Mouse (Mus musculus): ENCODE results near the gene Zfp93. TPM values are rescaled to one million over a fixed set of nuclear protein-coding genes. Genes with fewer than 3 reads are reported as not detected.
"Not testable (repeated sequence)": the region's sequence is repeated elsewhere in the genome, so short reads cannot be mapped to it uniquely, and the experiment has no call there.

Zfp93 gene
- total RNA-seq (2017): 0.37 and 0.47 TPM in 2 replicates

DNA sequence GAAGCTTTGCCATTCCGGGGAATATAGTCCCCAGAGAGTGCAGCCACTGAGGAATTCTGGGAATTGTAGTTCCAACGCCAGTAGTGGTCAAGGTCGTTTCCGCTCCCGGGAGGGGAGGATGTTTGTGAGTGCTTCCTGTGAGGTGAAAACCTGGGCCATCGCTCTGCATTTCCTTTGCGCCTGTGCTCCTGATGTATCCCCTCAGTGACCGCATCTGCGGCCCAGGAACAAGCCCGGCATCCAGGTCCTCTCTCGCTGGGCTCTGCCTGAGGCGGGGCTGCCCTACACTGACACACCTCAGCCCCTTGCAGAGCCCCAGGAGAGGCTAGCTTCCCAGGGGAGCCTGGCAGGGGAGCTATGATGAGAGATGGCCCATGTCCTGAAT, at the start of gene Zfp93:
TSS of gene Zfp93 (plus strand) at position 133 of the 385 bp plus-strand sequence.
- 0 out of 2 replicates have a peak, but pooled peaks have one; percentile 23 for ATAC-seq (ENCODE audit: extremely low read depth, insufficient number of reproducible peaks, low FRiP score, poor library complexity, severe bottlenecking)

DNA sequence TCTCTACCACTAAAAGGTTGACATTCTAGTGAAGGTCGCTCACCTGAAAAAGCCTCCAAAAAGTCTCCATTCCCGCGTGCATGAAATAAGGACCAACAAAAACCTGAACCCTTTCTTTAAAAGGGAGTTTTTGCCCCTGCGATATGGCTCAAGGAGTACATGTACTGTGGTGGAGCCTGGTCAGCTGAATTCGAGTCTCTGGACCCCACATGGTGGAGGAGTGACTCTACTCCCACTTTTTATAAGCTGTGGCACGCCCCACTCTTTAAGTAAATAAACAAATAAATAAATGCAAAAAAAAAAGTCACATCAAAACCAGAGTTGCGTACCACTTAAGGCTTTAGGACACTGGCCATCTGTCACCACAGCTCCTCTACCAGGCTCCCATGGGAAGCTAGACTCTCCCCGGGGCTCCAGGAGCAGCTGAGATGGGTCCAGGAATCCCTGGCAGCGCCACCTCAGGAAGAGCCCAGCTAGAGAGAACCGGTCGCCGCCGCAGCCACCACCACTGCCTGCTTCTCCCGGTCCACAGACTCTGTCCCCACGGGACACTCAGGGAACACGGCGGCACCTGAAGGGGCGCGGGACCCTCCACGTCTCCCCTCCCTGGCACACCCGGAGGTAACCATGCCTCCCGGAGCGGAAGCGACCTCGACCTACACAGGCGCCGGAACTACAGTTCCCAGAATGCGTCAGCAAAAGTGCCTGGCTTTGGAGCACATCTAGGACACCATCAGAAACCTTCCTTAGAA, 33.0 kb upstream of the Zfp93 start, which contains the start of gene Zfp109:
TSS of gene Zfp109 (minus strand) at position 521 of the 752 bp plus-strand sequence.
- no peak for ATAC-seq (ENCODE audit: extremely low read depth, insufficient number of reproducible peaks, low FRiP score, poor library complexity, severe bottlenecking)

DNA sequence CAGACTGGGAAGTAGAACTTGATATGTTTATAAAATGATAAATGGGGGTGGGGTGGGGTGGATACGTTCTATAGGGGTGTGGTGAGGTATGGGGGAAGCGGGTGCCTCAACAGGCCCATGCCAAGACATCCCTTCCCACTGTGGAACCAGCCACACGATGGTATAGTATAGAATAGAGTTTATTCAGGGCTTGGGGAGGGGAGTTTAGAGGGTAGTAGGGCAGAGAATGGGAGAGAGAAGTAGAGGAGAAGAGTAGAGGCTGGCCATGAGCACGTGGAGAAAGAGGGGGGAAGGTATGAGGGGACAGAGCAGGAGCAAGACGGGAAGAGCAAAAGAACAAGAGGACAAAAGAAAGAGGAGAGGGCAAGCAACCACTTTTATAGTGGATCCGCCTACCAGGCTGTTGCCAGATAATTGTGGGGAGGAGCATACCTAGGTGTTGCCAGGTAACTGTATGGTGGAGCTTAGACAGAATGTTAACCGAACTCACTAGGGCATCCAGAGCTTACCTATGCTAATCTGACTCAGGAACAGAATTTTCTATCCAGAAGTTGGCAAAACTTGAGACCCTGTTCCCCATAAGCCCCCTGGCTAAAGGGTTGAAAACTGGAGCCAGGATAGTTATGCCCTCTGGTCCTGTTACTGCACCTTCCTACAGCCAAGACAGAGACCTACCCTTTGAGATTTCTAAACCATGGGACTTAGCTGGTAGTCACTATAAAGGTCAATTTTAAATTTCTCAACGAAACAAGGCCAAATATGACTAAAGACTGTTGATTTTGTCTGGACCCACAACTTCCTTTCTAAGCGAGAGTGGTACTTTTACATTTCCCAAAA, 16.2 kb upstream of the Zfp93 start:
- ATAC-seq (ENCODE audit: extremely low read depth, insufficient number of reproducible peaks, low FRiP score, poor library complexity, severe bottlenecking): no peak

DNA sequence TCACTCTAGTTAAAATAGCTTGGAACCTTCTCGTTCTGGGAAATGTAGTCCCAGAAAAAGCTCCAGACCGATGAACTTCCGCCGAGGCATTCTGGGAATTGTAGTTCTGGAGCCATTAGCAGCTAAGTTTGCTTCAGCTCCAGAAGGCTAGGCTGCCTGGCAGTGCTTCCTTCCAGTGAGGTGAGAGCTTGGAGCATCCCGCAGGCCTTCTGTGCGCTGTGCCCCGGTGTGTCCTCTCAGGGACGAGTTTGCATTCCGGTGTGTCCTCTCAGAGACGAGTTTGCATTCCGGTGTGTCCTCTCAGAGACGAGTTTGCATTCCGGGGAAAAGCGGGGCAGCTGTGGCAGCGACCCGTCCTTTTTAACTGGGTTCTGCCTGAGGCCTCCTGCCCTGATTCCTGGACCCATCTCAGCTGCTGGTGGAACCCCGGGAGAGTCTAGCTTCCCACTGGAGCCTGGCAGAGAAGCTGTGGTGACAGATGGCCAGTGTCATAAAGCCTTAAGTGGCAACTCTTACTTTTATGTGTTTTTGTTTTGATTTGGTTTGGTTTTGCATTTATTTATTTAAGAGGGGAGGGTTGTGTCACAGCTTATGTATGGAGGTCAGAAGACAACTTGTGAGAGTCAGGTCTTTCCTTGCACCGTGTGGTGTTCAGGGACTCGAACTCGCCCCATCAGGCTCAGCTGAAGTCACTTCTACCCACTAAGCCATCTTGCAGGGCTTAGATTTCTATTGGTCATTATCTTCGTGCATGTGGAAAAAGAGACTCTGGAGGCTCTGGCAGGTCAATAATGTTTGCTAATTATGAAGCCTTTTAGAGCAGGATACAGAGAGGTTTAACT, 15.4 kb upstream of the Zfp93 start, which contains the start of gene Zfp108:
TSS of gene Zfp108 (plus strand) at position 162 of the 842 bp plus-strand sequence.
- ATAC-seq (ENCODE audit: extremely low read depth, insufficient number of reproducible peaks, low FRiP score, poor library complexity, severe bottlenecking): no peak

- no peak for ATAC-seq (ENCODE audit: extremely low read depth, insufficient number of reproducible peaks, low FRiP score, poor library complexity, severe bottlenecking)
These were observed 10.8 kb upstream of the Zfp93 start for GRCm38 (mm10) chr7:24259306-24259999.

DNA sequence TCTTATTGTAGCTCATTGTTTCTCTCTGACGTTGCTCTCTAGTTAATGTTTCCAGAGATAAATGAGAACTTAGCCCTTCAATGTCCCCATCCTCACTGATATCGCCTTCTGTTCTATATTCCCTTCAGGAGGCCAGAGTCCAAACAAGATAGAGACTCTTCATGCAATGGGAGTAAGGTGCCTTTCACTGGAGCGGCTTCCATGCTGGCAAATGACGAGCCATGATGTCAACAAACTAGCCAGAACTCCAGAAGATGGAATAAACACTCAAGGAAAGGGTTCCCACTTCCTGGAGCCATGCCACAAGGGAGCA, 10.3 kb upstream of the Zfp93 start:
- no peak for ATAC-seq (ENCODE audit: extremely low read depth, insufficient number of reproducible peaks, low FRiP score, poor library complexity, severe bottlenecking)

DNA sequence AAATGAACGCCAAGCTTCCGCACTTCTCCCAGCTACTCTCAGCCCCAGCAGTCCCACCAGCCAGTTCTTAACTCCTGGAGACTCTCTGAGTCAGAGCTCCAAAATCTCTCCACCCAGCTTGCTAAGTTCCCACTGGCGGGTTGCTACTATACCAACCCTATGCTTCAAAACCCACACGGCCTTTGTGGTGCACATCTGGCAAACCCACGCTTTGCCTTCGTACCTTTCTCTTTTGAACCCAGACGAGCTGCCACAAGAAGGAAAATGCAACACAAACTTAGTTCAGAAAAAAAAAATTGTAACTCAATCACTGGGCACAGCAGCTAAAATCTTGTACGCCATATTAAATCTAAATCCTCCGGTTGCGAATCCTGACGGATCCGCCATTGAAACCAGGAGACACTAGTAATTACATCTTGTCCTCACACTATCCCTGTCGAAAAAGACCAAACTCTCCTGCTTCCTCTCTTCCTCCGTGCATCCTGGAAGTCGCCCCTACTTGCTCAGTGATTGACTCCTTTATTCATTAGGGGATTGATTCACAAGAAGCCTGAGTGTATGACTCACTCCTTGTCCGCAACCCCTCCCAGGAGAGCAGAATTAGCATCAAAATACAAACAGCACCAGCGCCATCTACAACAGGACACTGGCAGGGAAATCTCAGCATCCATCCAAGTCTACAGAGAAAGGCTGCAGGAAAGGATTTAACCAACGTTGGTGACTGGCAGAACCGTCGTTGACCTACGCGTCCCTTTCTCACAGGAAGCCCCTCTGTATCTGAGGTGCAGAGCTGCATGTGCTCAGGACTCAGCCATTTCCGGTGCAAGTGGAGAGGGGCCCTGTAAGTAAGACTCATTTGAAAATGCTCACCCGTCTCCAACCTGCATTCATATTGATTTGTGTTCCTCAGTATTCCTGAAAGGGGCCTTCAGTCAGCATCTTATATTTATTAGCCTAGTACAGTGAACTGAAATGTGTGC, 1.8 kb upstream of the Zfp93 start:
- no peak for ATAC-seq (ENCODE audit: extremely low read depth, insufficient number of reproducible peaks, low FRiP score, poor library complexity, severe bottlenecking)

DNA sequence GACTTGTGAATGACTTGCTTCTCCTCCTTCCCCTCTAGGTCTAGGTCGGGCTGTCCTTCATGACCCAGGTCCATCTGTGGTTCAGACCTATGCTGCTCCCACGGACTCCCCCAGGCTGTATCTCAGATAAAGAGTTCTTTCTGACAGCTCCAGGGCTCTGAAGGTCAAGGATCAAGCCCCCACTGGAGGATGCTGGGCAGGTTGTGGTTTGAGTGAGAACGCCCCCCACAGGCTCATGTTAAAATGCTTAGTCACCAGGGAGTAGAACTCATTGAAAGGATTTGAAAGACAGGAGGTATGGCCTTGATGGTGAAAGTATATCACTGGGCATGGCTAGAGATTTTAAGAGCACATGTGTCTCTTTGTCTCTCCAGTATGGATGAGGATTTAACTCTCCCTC, 964 bp upstream of the Zfp93 start:
- ATAC-seq (ENCODE audit: extremely low read depth, insufficient number of reproducible peaks, low FRiP score, poor library complexity, severe bottlenecking): no peak

DNA sequence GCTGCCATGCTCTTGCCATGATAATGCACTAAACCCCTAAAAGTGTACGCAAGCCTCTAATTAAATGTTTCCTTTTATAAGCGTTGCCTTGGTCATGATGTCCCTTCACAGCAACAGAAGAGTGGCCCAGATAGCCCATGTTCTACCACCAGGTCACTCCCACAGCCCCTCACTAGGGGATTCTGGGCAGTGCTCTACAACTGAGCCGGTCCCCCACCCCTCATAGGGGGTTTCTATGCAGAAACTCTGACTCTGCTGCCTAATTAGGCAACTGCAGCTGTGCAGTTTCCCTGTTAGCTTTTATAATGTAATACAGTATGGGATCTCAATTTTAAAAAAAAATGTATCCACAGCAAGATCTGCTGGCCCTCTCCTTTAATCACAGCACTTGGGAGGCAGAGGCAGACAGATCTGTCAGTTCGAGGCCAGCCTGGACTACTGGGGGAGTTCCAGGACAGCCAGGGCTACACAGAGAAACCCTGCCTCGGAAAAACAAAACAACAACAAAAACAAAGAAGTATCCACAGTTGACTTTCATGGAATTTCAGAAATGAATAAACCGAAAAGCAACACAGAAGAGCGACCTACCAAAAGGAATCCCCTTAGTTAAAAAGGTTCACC, 443 bp upstream of the Zfp93 start:
- no peak for ATAC-seq (ENCODE audit: extremely low read depth, insufficient number of reproducible peaks, low FRiP score, poor library complexity, severe bottlenecking)

- ATAC-seq (ENCODE audit: extremely low read depth, insufficient number of reproducible peaks, low FRiP score, poor library complexity, severe bottlenecking): no peak
These were observed 971 bp downstream of the Zfp93 start for GRCm38 (mm10) chr7:24271191-24271590.

- no peak for ATAC-seq (ENCODE audit: extremely low read depth, insufficient number of reproducible peaks, low FRiP score, poor library complexity, severe bottlenecking)
These were observed 4.2 kb downstream of the Zfp93 start for GRCm38 (mm10) chr7:24274456-24274855.

DNA sequence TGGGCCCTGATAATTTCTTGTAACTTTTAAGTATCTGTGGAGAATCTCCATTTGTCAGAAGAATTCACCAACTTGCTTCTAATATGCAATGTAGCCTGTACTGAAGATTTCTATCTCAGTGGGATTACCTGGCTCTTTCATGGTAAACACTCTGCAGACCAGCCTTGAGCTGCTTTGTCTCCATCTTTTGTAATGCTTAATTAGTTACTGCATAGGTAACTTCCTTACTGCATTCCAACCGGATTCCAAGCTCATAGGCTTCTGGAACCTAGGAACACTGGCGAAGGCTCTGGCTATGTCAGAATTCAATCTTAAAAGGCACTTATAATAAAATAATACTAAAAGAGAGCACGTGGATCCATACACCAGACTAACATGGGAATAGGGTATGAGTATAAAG, 8.6 kb downstream of the Zfp93 start:
- ATAC-seq (ENCODE audit: extremely low read depth, insufficient number of reproducible peaks, low FRiP score, poor library complexity, severe bottlenecking): not testable (repeated sequence)

GRCm38 (mm10) chr7:24280031-24280857, 10.0 kb downstream of the Zfp93 start:
- ATAC-seq (ENCODE audit: extremely low read depth, insufficient number of reproducible peaks, low FRiP score, poor library complexity, severe bottlenecking): no peak

- ATAC-seq (ENCODE audit: extremely low read depth, insufficient number of reproducible peaks, low FRiP score, poor library complexity, severe bottlenecking): no peak
These were observed 10.6 kb downstream of the Zfp93 start for GRCm38 (mm10) chr7:24280858-24281145.

GRCm38 (mm10) chr7:24286090-24286489, 15.9 kb downstream of the Zfp93 start:
- no peak for ATAC-seq (ENCODE audit: extremely low read depth, insufficient number of reproducible peaks, low FRiP score, poor library complexity, severe bottlenecking)

- no peak for ATAC-seq (ENCODE audit: extremely low read depth, insufficient number of reproducible peaks, low FRiP score, poor library complexity, severe bottlenecking)
These were observed 16.7 kb downstream of the Zfp93 start for GRCm38 (mm10) chr7:24286916-24287315.

DNA sequence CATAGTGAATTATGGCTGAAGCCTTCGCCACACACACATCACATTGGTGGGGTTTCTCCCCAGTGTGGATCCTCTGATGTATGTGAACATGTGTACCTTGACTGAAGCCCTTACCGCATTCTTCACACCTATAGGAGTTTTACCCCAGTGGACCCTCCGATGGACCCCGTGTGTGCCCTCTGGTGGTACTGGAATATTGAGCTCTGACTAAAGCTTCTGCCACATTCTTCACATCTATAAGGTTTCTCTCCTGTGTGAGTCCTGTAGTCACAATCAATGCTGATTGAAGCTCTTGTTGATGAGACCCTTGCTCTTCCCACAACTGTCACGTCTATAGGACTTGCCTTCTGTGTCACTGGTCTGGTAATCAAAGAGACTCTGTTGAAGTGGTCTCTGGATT, 17.4 kb downstream of the Zfp93 start:
- no peak for ATAC-seq (ENCODE audit: extremely low read depth, insufficient number of reproducible peaks, low FRiP score, poor library complexity, severe bottlenecking)

Measured in neutrophil, adult 5-6 weeks (primary cell).